Mouse (Mus musculus) WW6 (cell line): Measurements from ENCODE around the gene Slc9a2.

Experiments
- DNase-seq: peaks from one replicate; pipeline ENCODE4 v3.0.0-alpha.2; 2013; ENCODE audit warnings: low read depth, low spot score

The Slc9a2 gene

GRCm38 (mm10) chr1:40705099-40705498 lies 24.7 kb downstream of the Slc9a2 start:
- DNase-seq: no peak

GRCm38 (mm10) chr1:40714950-40715349 lies 34.6 kb downstream of the Slc9a2 start:
- no peak for DNase-seq

GRCm38 (mm10) chr1:40726051-40726450 lies 45.7 kb downstream of the Slc9a2 start:
- DNase-seq: no peak

GRCm38 (mm10) chr1:40727404-40727803 lies 47.0 kb downstream of the Slc9a2 start:
- no peak for DNase-seq

GRCm38 (mm10) chr1:40728636-40729035 lies 48.3 kb downstream of the Slc9a2 start:
- no peak for DNase-seq

GRCm38 (mm10) chr1:40737671-40738070 lies 57.3 kb downstream of the Slc9a2 start:
- DNase-seq: no peak

GRCm38 (mm10) chr1:40738246-40738645 lies 57.9 kb downstream of the Slc9a2 start:
- peak; percentile 24 for DNase-seq

GRCm38 (mm10) chr1:40740739-40741138 lies 60.4 kb downstream of the Slc9a2 start:
- no peak for DNase-seq

- no peak for DNase-seq
Observed at GRCm38 (mm10) chr1:40746089-40746488, 65.7 kb downstream of the Slc9a2 start.

GRCm38 (mm10) chr1:40759751-40760445 lies 79.5 kb downstream of the Slc9a2 start:
- no peak for DNase-seq

- no peak for DNase-seq
Observed at GRCm38 (mm10) chr1:40764042-40764441, 83.7 kb downstream of the Slc9a2 start.

- DNase-seq: no peak
Observed at GRCm38 (mm10) chr1:40764701-40765275, 84.4 kb downstream of the Slc9a2 start.

GRCm38 (mm10) chr1:40765521-40765920 lies 85.1 kb downstream of the Slc9a2 start:
- DNase-seq: no peak

- no peak for DNase-seq
Observed at GRCm38 (mm10) chr1:40767588-40767987, 87.2 kb downstream of the Slc9a2 start.

GRCm38 (mm10) chr1:40768606-40769005 lies 88.2 kb downstream of the Slc9a2 start:
- DNase-seq: peak; percentile 20

- no peak for DNase-seq
Observed at GRCm38 (mm10) chr1:40769331-40769894, 89.0 kb downstream of the Slc9a2 start.

- no peak for DNase-seq
Observed at GRCm38 (mm10) chr1:40771196-40771970, 91.0 kb downstream of the Slc9a2 start.

GRCm38 (mm10) chr1:40773234-40773633 lies 92.9 kb downstream of the Slc9a2 start:
- no peak for DNase-seq

GRCm38 (mm10) chr1:40774040-40774439 lies 93.7 kb downstream of the Slc9a2 start:
- DNase-seq: no peak

GRCm38 (mm10) chr1:40776102-40776501 lies 95.7 kb downstream of the Slc9a2 start:
- no peak for DNase-seq

- no peak for DNase-seq
Observed at GRCm38 (mm10) chr1:40776763-40777162, 96.4 kb downstream of the Slc9a2 start.

- DNase-seq: no peak
Observed at GRCm38 (mm10) chr1:40783450-40783849, 103.1 kb downstream of the Slc9a2 start.
